Mouse (Mus musculus) cerebellum, postnatal 10 days (tissue): ENCODE measurements around the gene Cckbr.
A peak's percentile ranks its signal among the peaks of the same experiment; 100 is the strongest.

Experiments
- DNase-seq, 2 experiments: peaks; one replicate each; pipeline ENCODE4 v3.0.0; 2021; ENCODE audit warnings: mixed read lengths in 2 of 2

Cckbr gene

GRCm38 (mm10) chr7:105425424-105426043 is at the start of gene Cckbr:
Gene Cckbr (plus strand): TSS chr7:105425731.
- DNase-seq, result peak; percentile 42 to 53

- no peak for DNase-seq
Observed at GRCm38 (mm10) chr7:105380329-105380728, 45.2 kb upstream of the Cckbr start.

GRCm38 (mm10) chr7:105387696-105388095 is 37.8 kb upstream of the Cckbr start:
- DNase-seq, result no peak

GRCm38 (mm10) chr7:105390236-105390635 is 35.3 kb upstream of the Cckbr start:
- DNase-seq, result no peak

- peak in 1 of 2 experiments; percentile 40 for DNase-seq
Observed at GRCm38 (mm10) chr7:105394606-105395005, 30.9 kb upstream of the Cckbr start.

GRCm38 (mm10) chr7:105395131-105395820 is 30.3 kb upstream of the Cckbr start:
- no peak for DNase-seq

GRCm38 (mm10) chr7:105396126-105396525 is 29.4 kb upstream of the Cckbr start:
- DNase-seq, result no peak

- DNase-seq, result no peak
Observed at GRCm38 (mm10) chr7:105399058-105399934, 26.2 kb upstream of the Cckbr start.

- DNase-seq, result peak; percentile 100
Observed at GRCm38 (mm10) chr7:105399935-105400624, 25.5 kb upstream of the Cckbr start, which contains the start of gene Fam160a2. Gene Fam160a2 (minus strand): TSS chr7:105400054.

GRCm38 (mm10) chr7:105404268-105404667 is 21.3 kb upstream of the Cckbr start, which contains the start of gene Cnga4:
Gene Cnga4 (plus strand): TSS chr7:105404568.
- DNase-seq, result no peak

GRCm38 (mm10) chr7:105406322-105406721 is 19.2 kb upstream of the Cckbr start:
- no peak for DNase-seq

GRCm38 (mm10) chr7:105411874-105412632 is 13.5 kb upstream of the Cckbr start:
- peak; percentile 89 to 94 for DNase-seq

GRCm38 (mm10) chr7:105414385-105414784 is 11.1 kb upstream of the Cckbr start:
- no peak for DNase-seq

- DNase-seq, result no peak
Observed at GRCm38 (mm10) chr7:105416529-105416928, 9.0 kb upstream of the Cckbr start.

GRCm38 (mm10) chr7:105418106-105418505 is 7.4 kb upstream of the Cckbr start:
- no peak for DNase-seq

- DNase-seq, result no peak
Observed at GRCm38 (mm10) chr7:105420903-105421302, 4.6 kb upstream of the Cckbr start.

- no peak for DNase-seq
Observed at GRCm38 (mm10) chr7:105424368-105424767, 1.2 kb upstream of the Cckbr start.

GRCm38 (mm10) chr7:105426051-105426450 is 520 bp downstream of the Cckbr start:
- DNase-seq, result no peak

GRCm38 (mm10) chr7:105432058-105432457 is 6.5 kb downstream of the Cckbr start:
- no peak for DNase-seq

- no peak for DNase-seq
Observed at GRCm38 (mm10) chr7:105433859-105434258, 8.3 kb downstream of the Cckbr start.

GRCm38 (mm10) chr7:105434798-105435197 is 9.3 kb downstream of the Cckbr start:
- peak in 1 of 2 experiments; percentile 5 for DNase-seq
